Mouse (Mus musculus) frontal cortex, postnatal 36 days (tissue): ENCODE data around the gene Tgfbr3l.
A peak's percentile ranks its signal among the peaks of the same experiment; 100 is the strongest.

ENCODE experiments used
- DNase-seq, 2 experiments: peaks; one replicate each; pipeline ENCODE4 v3.0.0; 2022; ENCODE audit warnings: low spot score in 2 of 2

Gene Tgfbr3l

DNA sequence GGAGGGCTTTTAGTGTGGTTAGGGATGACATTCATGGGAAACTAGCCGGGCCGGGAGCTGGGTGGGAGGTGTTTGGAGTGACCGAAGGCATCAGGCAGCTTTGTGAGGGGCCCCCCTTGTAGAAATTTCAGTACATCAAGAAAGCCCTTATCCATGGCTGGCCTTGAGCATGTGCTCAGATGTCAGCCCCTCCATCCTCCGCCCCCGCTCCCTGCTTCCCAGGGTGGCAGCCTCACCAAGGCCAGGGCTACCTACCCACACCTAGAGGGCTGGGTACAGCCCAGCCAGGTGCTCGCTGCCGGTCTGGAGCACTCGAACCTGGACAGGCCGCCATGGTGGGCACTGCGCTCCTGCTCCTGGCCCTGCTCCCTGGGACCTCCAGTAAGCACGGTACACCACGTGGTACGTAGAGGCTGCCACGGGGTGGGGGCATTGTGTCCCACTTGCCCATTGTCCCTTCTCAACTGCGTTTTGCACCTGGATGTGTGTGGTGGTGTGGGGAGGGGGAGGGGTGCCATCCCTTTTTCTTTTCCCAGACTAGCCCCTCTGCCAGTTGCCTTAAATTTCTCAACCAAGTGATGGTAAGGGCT lies at the start of gene Tgfbr3l:
TSS of gene Tgfbr3l (plus strand) at position 264 of the 590 bp plus-strand sequence.
- no peak for DNase-seq

DNA sequence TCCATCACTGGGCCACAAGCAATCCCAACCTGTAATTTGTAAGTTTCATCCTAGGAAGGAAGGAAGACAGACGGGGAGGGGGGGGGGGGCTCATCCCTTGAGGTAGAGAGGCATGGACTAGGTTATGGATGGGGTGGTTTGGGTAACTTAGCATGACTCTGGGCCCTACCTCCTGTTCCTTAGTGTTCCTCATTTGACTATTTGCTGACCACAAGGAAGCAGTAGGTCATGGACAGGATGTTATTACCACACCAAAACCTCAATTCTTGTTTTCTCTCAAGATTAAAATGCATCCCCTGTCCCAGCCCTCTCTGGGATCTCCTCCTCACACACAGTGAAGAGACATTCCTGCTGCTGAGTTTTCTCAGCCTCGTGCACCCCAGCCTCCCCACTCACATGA lies 46.7 kb upstream of the Tgfbr3l start:
- no peak for DNase-seq

DNA sequence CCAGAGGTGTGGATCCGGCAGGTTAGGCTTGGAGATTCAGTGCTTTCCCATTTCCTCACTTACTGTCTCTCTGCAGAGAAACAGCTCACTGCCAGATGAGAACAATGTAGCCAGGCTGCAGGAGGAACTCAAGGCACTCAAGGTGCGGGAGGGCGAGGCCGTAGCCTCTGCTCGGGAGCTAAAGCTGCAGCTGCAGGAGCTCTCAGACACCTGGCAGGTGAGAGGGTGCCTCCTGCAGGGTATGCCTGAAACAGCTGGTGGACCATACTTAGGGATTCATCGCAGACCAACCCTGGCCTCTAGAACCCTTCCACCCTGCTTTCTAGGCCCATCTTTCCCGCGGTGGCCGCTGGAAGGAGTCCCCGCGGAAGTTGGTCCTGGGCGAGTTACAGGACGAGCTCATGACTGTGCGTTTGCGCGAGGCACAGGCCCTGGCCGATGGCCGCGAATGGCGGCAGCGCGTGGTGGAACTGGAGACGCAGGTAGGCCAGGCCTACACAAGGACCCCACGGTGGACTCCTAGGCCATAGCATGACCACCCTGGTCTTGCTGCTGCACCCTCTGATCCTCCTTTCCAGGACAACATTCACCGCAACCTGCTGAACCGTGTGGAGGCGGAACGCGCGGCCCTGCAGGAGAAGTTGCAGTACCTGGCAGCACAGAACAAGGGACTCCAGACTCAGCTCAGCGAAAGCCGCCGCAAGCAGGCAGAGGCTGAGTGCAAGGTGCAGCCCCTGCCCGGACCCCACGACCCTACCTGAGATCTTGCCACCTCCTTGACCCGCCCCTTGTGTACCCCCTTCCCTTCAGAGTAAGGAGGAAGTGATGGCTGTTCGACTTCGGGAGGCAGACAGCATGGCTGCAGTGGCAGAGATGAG lies 42.5 kb upstream of the Tgfbr3l start:
- no peak for DNase-seq

DNA sequence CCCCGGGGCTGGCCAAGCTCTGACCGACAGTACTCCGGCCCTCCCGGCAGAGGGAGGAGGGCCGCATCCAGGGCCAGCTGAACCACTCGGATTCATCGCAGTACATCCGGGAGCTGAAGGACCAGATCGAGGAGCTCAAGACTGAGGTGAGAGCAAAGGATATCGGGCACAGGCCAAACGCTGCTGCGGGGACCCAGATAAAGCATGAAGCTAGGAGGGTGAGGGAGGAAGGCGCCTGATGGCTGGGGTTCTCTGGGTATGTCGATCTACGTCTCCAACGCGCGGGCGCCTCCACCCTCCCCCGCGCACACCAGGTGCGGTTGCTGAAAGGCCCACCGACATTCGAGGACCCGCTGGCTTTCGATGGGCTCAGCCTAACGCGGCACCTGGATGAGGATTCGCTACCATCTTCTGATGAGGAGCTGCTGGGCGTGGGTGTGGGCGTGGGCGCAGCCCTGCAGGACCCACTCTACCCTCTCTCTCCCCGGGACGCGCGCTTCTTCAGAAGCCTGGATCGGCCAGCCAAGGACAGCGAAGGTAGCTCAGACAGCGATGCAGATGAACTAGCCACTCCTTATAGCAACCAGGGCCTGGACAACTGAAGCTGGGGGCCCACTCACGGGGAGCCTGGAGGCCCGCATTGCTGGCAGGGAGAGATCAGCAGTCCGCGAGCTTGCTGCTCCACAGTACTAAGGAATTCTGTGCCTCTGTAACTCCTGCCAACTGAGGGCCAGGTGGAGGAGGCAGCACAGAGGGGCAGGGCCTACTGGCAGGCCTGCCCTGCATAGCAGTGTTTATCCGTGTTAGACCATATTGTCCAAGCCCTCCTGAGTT lies 41.6 kb upstream of the Tgfbr3l start:
- peak in 1 of 2 experiments; percentile 35 for DNase-seq

DNA sequence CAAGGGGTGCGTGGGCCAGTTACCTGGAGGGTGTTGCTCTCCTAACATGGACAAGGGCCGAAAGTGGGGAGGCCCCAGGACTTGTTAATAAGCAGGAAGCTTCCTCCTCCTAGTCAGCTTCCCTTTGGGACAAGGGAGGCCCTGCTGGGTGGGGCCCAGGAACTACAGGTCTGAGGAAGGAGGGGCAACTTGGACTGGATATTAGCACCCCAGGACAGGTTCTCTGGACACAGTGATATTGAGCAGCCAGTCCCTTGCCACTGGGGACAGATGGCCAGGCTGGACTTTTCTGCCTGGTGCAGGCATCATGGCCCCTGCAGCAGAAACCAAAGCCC lies 41.0 kb upstream of the Tgfbr3l start:
- no peak for DNase-seq

DNA sequence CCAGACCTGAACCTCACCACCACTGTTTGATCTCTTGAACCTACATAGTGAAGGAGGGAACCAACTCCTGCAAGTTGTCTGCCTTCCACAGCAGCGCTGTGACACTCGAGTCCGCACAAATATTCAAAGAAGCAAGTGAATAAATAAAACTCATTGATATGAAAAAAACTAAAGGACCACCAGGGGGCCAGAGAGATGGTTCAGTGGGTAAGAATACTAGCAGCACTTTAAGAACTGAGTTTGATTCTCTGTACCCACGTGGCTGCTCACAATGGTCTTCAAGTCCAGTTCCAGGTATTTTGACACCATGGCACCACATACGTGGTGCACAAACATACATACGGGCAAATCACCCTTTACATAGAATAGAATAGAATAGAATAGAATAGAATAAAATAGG lies 36.9 kb upstream of the Tgfbr3l start:
- DNase-seq, result no peak

DNA sequence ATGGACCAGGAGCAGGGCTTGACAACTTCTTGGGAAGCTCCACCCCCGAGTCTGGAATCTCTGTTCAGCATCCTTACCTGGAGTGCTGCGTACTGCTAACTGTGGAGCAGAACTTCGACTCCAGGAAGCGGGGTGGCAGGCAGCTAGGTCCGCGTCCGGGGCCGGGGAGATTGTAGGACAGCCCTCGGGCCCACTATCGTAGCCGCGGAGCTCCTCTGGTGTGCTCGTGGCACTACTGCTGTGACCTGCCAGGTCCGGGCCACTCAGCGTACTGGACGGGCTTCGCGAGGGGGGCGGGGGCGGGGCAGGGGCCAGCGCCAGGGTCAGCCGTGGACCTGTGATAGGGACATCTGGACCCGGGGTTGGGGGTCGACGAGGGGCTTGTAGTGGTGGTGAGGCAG lies 35.2 kb upstream of the Tgfbr3l start:
- no peak for DNase-seq

DNA sequence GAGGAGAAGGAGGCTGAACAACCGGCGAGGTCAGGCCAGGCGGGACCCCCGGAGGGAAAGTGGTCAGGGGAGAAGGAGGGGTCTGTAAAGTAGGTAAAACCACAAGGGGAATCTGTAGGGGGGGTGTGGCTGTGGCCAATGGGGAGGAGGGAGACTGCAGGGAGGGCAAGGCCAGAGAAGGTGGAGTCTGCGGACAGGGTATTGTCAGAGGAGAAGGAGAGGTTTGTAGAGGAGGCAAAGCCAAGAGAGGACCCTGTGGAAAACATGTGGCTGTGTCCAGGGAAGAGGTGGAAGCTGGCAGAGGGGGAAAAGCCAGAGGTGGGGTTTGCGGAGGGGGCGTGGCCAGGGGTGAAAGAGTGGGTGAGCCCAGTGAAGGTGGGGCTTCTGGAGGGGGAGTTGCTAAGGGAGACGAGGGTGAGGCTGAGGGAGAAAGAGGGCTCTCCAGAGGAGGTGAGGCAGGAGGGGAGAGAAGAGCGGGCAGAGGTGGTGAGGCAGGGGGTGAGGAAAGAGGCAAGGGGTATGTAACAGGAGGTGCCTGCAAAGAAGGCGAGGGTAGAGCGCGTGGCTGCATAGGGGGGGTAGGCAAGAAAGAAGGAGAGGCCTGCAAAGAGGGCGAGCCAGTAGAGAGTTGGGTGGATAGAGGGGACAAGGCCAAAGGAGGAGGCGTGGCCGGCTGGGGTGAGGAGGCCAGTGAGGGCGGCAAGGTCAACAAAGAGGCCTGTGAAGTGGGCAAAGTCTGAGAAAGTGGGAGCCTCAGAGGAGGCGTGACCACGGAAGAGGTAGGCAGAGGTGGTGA lies 34.6 kb upstream of the Tgfbr3l start:
- DNase-seq, result no peak

DNA sequence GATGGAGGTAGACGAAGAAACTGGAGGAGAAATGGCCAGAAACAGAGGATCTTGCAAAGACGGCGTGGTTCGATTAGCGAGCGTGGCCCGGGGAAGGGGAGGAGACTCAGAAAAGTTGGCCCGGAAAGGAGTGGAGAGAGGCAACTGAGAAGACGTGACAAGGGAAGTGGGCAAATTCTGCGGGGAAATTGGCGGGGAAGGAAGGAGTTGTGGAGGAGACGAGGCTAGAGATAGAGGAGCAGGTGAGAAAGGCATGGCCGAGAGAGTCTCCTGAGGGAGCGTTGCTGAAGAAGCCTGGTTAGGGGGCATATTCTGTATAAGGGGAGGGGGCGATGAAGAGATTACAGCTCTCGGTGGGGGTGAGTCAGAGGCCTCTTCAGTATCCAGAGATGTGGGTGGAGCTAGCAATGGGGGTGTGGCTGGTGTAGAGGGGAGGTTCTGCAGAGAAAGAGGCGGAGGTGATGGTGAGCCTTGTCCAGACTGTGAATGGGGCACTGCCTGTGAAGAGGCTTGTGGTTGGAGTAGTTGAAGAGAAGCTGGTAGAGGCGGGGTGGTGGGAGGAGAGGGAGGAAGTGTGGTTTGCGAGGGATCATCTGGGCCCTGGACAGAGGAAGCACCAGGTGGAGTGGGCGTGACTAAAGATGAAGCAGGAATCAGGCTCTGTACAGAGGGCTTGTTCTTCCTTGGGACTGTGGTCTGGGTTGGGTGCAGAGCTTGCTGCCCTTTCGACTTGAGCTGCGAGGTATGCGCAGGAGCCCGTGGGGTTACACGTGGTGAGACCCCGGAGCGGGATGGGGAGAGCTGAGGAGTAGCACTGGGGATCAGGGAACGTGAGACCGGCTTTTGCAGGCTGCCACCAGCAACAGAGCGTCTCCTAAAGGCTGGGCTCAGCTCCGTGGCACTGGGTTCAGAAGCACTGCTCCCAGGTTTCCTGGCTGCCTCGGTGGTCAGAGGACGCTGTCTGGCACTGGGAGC lies 33.7 kb upstream of the Tgfbr3l start:
- no peak for DNase-seq

DNA sequence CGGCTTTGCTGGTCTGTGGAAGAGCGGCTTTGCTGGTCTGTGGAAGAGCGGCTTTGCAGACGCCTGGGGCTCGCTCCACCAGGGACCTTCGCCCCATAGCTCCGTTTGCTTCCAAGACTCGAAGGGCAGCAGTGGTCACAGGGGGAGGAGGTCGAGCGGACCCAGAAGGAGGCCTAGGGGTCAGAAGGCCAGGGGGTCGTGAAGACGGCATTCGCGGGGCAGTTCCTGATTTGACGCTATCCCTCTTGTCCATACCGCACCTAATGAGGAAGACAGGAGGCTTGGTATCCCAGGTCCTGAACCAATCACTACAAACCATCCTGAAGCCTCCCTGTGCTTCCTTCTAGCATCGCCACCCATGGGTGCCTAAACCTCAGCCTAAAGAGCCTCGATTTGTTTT lies 31.7 kb upstream of the Tgfbr3l start:
- peak in 1 of 2 experiments; percentile 28 for DNase-seq

DNA sequence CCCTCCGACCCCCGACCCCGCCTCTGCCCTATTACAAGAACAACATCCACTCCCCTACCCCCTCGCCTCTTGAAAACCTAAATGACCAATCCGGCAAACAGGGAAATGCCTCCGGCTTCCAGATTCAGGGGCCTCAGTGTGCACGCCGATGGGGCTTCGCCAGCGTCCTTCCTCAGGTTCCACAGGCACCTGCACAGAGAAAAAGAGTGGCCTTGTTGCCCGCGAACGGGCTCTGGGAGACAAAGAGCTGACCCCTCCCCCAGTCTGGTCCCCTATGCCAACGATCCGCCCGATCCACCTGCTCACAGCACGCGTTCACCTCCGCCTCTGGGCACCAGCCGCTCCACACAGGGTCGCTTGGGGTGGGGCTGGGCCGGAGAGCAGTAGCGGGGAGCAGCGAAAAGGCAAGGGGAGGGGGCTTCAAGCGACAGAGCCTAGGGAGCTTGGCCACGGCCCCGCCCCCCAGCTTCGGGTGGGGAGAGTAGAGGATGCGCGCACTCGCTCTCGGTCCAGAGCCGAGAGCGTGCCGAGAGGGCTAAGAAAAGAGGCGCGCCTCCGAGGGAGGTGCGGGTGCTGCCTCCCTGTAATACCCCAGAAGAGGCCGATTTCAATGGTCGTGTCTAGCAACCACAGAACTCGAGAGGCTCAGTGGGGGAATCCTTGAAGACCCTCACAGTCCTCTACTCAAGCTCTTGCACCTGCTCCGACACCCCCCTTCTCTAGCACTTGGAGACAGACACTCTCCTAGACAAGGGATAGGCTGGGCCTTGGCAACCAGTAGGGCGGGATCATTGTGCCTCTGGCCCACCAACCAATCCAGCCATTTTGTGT lies 31.0 kb upstream of the Tgfbr3l start, which contains the start of gene Prr36:
TSS of gene Prr36 (minus strand) at position 669 of the 831 bp plus-strand sequence.
- DNase-seq, result peak; percentile 64 to 67

DNA sequence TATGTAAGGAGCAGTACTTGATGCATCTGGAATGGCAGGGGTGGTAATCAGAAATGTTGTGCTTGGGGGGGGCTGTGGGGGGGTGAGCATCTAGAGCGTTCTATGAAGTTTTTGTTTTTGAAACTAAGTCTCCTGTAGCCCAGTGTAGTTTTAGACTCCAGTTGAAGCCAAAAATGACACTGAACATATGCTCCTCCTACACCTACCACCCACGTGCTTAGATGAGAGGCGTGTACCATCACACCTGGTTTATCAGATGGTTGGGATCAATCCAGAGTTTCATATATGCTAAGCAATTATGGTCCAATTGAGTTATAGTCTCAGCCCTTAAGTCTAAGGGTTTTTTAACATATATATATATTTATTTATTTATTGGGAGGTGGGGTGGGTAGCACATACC lies 28.4 kb upstream of the Tgfbr3l start:
- DNase-seq, result peak in 1 of 2 experiments; percentile 43

DNA sequence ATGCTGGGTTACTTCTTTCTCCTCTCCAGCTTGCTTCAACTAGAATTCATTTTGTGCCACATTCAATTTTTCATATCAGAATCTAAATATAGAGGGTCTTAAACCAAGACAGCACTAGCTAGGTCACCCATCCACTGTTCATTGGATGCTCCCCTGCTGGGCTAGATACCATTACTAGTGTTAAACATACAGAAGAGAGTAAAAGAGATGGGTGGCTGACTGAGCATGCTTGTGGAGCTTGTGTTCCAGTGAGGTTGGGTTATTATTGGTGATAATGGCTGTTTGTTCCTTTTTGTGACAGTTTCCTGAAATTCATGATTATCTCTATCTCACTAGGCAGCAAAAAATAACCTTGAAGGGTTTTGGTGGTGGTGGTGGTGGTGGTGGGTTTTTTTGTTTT lies 26.0 kb upstream of the Tgfbr3l start:
- DNase-seq, result no peak

DNA sequence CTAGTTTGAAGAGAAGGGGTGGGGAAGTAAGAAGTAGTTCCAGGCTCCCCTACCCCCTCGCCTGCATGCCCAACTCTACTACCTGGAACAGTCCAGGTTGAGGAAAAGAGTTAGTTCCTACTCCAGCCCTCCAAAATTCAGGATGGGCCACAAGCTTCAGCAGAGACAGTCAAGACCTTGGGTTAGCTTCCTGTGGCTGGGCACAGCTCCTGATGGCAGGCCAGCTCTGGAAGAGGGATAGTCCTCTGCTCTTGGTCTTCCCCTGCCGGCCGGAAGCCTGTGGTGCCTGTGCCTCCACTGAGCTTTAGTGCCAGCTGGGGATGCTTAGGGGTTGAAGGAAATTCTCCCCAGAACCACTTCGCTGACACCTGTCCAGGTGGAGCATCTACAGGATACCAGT lies 21.7 kb upstream of the Tgfbr3l start:
- DNase-seq, result no peak

DNA sequence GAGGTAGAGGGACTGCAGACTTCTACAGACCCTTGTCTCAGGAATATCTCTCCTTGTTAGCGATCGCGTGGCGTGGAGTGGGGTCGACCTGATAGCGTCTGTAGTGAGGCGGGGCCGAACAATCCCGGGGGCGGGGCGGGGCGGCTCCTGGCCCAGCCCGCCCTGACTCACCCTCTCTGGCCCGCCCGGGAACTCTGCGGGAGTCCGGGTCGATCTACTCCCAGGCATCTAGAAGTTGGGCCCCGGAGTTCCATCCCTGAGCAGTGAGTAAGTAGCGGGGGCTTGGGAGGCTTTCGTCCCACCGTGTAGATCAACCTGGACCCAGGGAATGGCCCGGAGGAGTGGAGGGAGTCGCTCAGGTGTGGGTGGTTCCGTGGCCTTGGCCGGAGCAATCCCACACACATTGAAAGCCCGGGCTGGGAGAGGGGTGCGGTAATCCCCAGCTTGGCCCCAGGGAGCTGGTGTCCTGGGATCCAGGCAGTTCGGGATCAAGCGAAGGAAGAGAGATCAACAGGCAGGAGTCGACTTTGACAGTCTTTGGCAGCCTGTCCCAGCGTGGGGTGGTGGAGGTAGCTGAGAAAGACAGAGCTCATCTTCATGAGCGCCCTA lies 21.2 kb upstream of the Tgfbr3l start, which contains the start of gene Lrrc8e:
TSS of gene Lrrc8e (plus strand) at position 89 of the 609 bp plus-strand sequence.
- DNase-seq, result no peak

DNA sequence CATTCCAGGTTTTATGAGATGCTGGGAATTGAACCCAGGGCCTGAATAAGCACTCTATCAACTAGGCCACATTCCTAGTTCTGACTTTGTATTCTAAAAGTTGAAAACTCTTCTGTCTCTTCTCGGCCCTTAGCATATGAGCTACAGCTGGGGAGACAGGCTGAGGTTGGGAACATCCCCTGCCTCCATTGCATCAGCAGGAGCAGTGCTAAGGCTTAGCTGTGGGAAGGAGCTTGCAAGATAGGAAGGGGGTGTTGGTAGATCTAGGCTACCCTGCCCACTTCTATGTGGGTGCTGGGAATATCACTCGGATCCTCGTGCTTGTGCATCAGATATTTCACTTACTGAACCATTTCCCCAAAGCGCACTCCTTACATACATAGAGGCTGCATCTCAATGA lies 20.1 kb upstream of the Tgfbr3l start:
- DNase-seq, result no peak

DNA sequence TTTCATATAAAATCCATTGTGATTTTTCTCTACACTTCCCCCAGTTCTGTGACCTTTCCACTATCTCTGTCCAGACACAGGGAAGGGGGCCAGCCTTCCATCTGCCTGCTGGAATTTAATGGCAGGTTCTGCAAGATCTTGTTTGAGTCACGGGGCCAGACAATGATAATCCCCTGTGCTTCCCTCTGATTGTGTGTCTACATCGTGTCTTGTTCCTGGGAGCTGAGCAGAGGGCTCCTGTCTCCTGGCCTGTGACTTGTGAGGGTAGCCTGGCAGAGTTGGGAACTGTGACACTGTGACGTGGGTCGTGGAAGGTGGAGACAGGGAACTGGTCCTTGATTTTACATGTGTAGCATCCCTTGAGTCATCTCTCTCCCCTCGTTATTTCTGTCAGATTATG lies 18.2 kb upstream of the Tgfbr3l start:
- no peak for DNase-seq

DNA sequence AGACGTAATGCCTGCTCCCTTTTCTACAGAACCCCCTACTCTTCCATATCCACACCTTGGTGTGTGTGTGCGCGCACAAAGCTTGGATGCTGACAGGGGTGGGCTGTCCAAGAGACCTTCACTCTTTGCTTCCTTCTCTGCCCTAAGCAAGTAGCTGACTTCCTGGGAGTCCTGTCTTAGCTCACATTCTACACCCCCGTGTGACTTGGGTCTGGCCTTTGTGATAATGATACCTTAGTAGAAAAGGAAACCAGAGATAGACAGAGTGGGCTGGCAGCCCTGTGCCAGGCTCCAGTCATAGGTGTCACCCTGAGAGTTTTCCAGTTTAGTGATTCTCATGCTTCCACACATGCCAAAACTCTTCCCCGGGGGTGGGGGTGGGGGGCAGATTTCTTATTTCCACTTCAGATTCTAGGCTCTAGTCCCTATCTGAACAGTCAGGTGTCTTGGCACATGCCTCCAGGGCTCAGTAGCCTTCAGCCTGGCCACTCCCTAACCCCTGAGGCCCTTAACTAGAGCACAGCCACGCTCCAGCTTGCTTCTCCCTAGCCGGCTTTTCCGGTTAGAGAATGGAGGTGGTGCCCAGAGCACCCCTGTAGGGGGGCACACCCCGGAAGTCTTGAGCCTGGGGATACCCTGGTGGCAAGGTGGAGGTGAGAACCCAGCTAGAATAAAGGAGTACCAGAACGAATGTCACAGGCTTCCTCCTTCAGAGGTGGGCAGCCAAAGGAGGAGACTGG lies 17.2 kb upstream of the Tgfbr3l start:
- no peak for DNase-seq
